Mouse (Mus musculus) CH12.LX (cell line): ENCODE measurements around the gene Alkbh3. TPM values are rescaled to one million over a fixed set of nuclear protein-coding genes. Genes with fewer than 3 reads are reported as not detected.

Experiments used
- DNase-seq: peaks from one replicate; pipeline ENCODE4 v3.0.0-alpha.2; 2013; ENCODE audit errors: extremely low read depth
- H3K27ac ChIP-seq: 2 replicates; pipeline ENCODE4 v1.5.1; 2012; ENCODE audit warnings: low read depth, mild to moderate bottlenecking, control low read depth, moderate library complexity; ENCODE audit not compliant: insufficient read depth
- H3K27me3 ChIP-seq: replicated peaks from 2 replicates; pipeline ENCODE3; 2012; ENCODE audit warnings: inconsistent platforms
- H3K36me3 ChIP-seq, 2 experiments: replicated peaks in 1 of 2; 2 replicates each; pipeline versions ENCODE3 to v1.6.1; 2012; ENCODE audit warnings: inconsistent platforms in 1 of 2, low read length in 1 of 2, mild to moderate bottlenecking in 1 of 2, mixed read lengths in 1 of 2, moderate library complexity in 1 of 2; ENCODE audit not compliant: control insufficient read depth in 1 of 2, insufficient read depth in 1 of 2
- H3K4me1 ChIP-seq, 2 experiments: 2 replicates each; pipeline ENCODE4 v1.6.1; 2012; ENCODE audit warnings: inconsistent platforms in 1 of 2, moderate library complexity in 1 of 2; ENCODE audit not compliant: insufficient read depth in 2 of 2, control insufficient read depth in 1 of 2
- H3K4me2 ChIP-seq: 2 replicates; pipeline ENCODE4 v1.6.1; 2012; ENCODE audit warnings: low read depth, mild to moderate bottlenecking, control low read depth; ENCODE audit not compliant: poor library complexity, insufficient read depth, severe bottlenecking
- H3K4me3 ChIP-seq, 3 experiments: fragments of 150-350 bp in 1 of 3; sonication (generic) in 1 of 3; replicated peaks in 1 of 3; 2 replicates each; pipeline versions ENCODE3 to v1.5.1; 2011 to 2012; ENCODE audit warnings: low read depth in 2 of 3, low read length in 2 of 3, mild to moderate bottlenecking in 2 of 3, moderate library complexity in 2 of 3, control low read depth in 1 of 3, improper control_type of control experiment in 1 of 3, inconsistent platforms in 1 of 3, mixed read lengths in 1 of 3; ENCODE audit not compliant: poor library complexity in 1 of 3
- H3K79me2 ChIP-seq: replicated peaks from 2 replicates; pipeline ENCODE4 v1.6.1; 2012; ENCODE audit warnings: mild to moderate bottlenecking, moderate library complexity; ENCODE audit not compliant: control insufficient read depth, poor library complexity, insufficient read depth, severe bottlenecking; ENCODE audit errors: extremely low read depth
- H3K9ac ChIP-seq: 2 replicates; pipeline ENCODE4 v1.6.1; 2012; ENCODE audit warnings: low read depth, mild to moderate bottlenecking, control low read depth, moderate library complexity; ENCODE audit not compliant: insufficient read depth
- H3K9me3 ChIP-seq: replicated peaks from 2 replicates; pipeline ENCODE3; 2012; ENCODE audit warnings: low read length, inconsistent platforms, mixed read lengths
- BHLHE40 ChIP-seq: IDR thresholded peaks from 2 replicates; pipeline ENCODE4 v1.6.1; 2011; ENCODE audit warnings: mild to moderate bottlenecking, low read depth, low read length, improper control_type of control experiment
- CHD2 ChIP-seq: IDR thresholded peaks from 2 replicates; pipeline ENCODE4 v1.6.1; 2011; ENCODE audit warnings: low read length, improper control_type of control experiment
- CTCF ChIP-seq, 2 experiments: IDR thresholded peaks in 1 of 2; conservative IDR thresholded peaks in 1 of 2; 2 replicates each; pipeline ENCODE4 v1.5.1; 2011 to 2012; ENCODE audit warnings: low read depth in 2 of 2, low read length in 2 of 2, improper control_type of control experiment in 1 of 2, inconsistent platforms in 1 of 2, mild to moderate bottlenecking in 1 of 2, moderate library complexity in 1 of 2
- ETS1 ChIP-seq: conservative IDR thresholded peaks from 2 replicates; pipeline ENCODE4 v1.6.1; 2012; ENCODE audit warnings: low read depth, mild to moderate bottlenecking, inconsistent platforms, low read length, improper control_type of control experiment, moderate library complexity
- GABPA ChIP-seq: IDR thresholded peaks from 2 replicates; pipeline ENCODE4 v1.6.1; 2012; ENCODE audit warnings: low read depth, low read length, improper control_type of control experiment, inconsistent platforms; ENCODE audit not compliant: insufficient replicate concordance
- HCFC1 ChIP-seq: IDR thresholded peaks from 2 replicates; pipeline ENCODE4 v1.6.1; 2012; ENCODE audit warnings: low read depth, mild to moderate bottlenecking, inconsistent platforms, low read length, improper control_type of control experiment
- KAT2A ChIP-seq: IDR thresholded peaks from 2 replicates; pipeline ENCODE4 v1.6.1; 2012; ENCODE audit warnings: low read length, improper control_type of control experiment, inconsistent platforms; ENCODE audit not compliant: insufficient replicate concordance
- MAFK ChIP-seq: IDR thresholded peaks from 2 replicates; pipeline ENCODE4 v1.6.1; 2011; ENCODE audit warnings: low read length, improper control_type of control experiment; ENCODE audit not compliant: insufficient replicate concordance
- MEF2A ChIP-seq: IDR thresholded peaks from 2 replicates; pipeline ENCODE4 v1.6.1; 2014; ENCODE audit warnings: low read depth, mild to moderate bottlenecking, inconsistent platforms, low read length, improper control_type of control experiment, borderline replicate concordance
- MXI1 ChIP-seq: IDR thresholded peaks from 2 replicates; pipeline ENCODE4 v1.6.1; 2011; ENCODE audit warnings: mild to moderate bottlenecking, low read depth, low read length, improper control_type of control experiment
- NRF1 ChIP-seq: IDR thresholded peaks from 2 replicates; pipeline ENCODE4 v1.6.1; 2014; ENCODE audit warnings: low read depth, mild to moderate bottlenecking, inconsistent platforms, low read length, improper control_type of control experiment, moderate library complexity
- PAX5 ChIP-seq: IDR thresholded peaks from 2 replicates; pipeline ENCODE4 v1.6.1; 2012; ENCODE audit warnings: low read length, inconsistent platforms, mixed read lengths
- POLR2A ChIP-seq: IDR thresholded peaks from 2 replicates; pipeline ENCODE4 v1.6.1; 2011; ENCODE audit warnings: low read depth, mild to moderate bottlenecking, improper control_type of control experiment, low read length
- RCOR1 ChIP-seq: conservative IDR thresholded peaks from 2 replicates; pipeline ENCODE4 v1.6.1; 2012; ENCODE audit warnings: low read depth, mild to moderate bottlenecking, inconsistent platforms, low read length, improper control_type of control experiment
- TCF12 ChIP-seq: IDR thresholded peaks from 2 replicates; pipeline ENCODE4 v1.6.1; 2014; ENCODE audit warnings: low read depth, mild to moderate bottlenecking, inconsistent platforms, low read length, improper control_type of control experiment
- UBTF ChIP-seq: IDR thresholded peaks from 2 replicates; pipeline ENCODE4 v1.6.1; 2012; ENCODE audit warnings: low read depth, mild to moderate bottlenecking, inconsistent platforms, low read length, improper control_type of control experiment, moderate library complexity
- ZC3H11A ChIP-seq: IDR thresholded peaks from 2 replicates; pipeline ENCODE4 v1.6.1; 2012; ENCODE audit warnings: low read depth, mild to moderate bottlenecking, inconsistent platforms, low read length, improper control_type of control experiment
- ZKSCAN1 ChIP-seq: IDR thresholded peaks from 2 replicates; pipeline ENCODE4 v1.6.1; 2012; ENCODE audit warnings: low read depth, inconsistent platforms, low read length, improper control_type of control experiment, borderline replicate concordance
- ZMIZ1 ChIP-seq: IDR thresholded peaks from 2 replicates; pipeline ENCODE4 v1.6.1; 2012; ENCODE audit warnings: low read depth, mild to moderate bottlenecking, inconsistent platforms, low read length, improper control_type of control experiment
- ZNF384 ChIP-seq: IDR thresholded peaks from 2 replicates; pipeline ENCODE4 v1.6.1; 2012; ENCODE audit warnings: low read depth, low read length, improper control_type of control experiment, inconsistent platforms
- dilution Hi-C: fragments of 300-500 bp; cut with MboI; formaldehyde crosslinking; loops from 2 replicates; pipeline ENCODE4 v1.14.3; 2020; ENCODE audit warnings: low sequenced_read_pairs; ENCODE audit not compliant: extremely low pct_unique_long_range_greater_than_20kb, extremely low pct_ligation_motif_present
- in situ Hi-C: fragments of 300-500 bp; cut with MboI; formaldehyde crosslinking; loops from 3 replicates; pipeline ENCODE4 v1.14.3; 2019; ENCODE audit warnings: low sequenced_read_pairs, low pct_ligation_motif_present, low pct_unique_long_range_greater_than_20kb, mixed read lengths
- polyA plus RNA-seq: library from polyadenylated mRNA; unstranded; fragments of >175 nt; gene quantifications from 2 replicates; pipeline ENCODE4 v1.2.1, GENCODE M21; 2012; ENCODE audit warnings: low read depth; ENCODE audit not compliant: insufficient read length
- total RNA-seq, 2 experiments: library from RNA; depleted of rRNA; stranded (reverse); fragments of 300-350 nt in 1 of 2; fragments of >200 nt in 1 of 2; gene quantifications; 2 replicates each; pipeline ENCODE4 v1.2.3; 2012 to 2014

Gene Alkbh3
- total and polyA plus RNA-seq, 3 experiments = 53.3 to 69.5 (median 57.9) TPM

- dilution Hi-C loops (no loop called here), in situ Hi-C loops (no loop called here)
- Histone ChIP-seq H3K4me3 (no peak overlapping the region), H3K27me3 (no peaks in the 10 kb centered on the region), H3K9me3 (no peaks in the 10 kb centered on the region), H3K36me3 (peaks cover 65 to 94% of the 10 kb centered on the region in 2 experiments), H3K27ac (no peak overlapping the region), H3K4me1 (no peaks in the 10 kb centered on the region), H3K79me2 (no peaks in the 10 kb centered on the region), H3K9ac (no peak overlapping the region), H3K4me2 (no peak overlapping the region)
- TF ChIP-seq MXI1 (no peak), RCOR1 (no peak), GABPA (no peak), ZC3H11A (no peak), PAX5 (no peak), HCFC1 (no peak), CTCF (conservative IDR thresholded peaks at IDR 0.05 in 1 of 2, IDR thresholded peaks at IDR 0.05 in 1 of 2; ENCODE audit: low read depth in 2 of 2, low read length in 2 of 2) (no peak), ZNF384 (no peak), ZKSCAN1 (no peak)
- DNase-seq = no peak
Observed at GRCm38 (mm10) chr2:94001918-94002317, 8.7 kb downstream of the Alkbh3 start.

- no peaks in the 10 kb centered on the region for H3K9me3 ChIP-seq
- no peak overlapping the region for H3K4me3 ChIP-seq
- no peaks in the 10 kb centered on the region for H3K79me2 ChIP-seq
- no peaks in the 10 kb centered on the region for H3K27me3 ChIP-seq
- no peak for TF ChIP-seq ZMIZ1
- TF ChIP-seq NRF1 = no peak
- TF ChIP-seq MXI1 = no peak
- TF ChIP-seq ETS1 = no peak
- no peak for TF ChIP-seq GABPA
- no peak for TF ChIP-seq TCF12
- TF ChIP-seq MEF2A = no peak
- TF ChIP-seq RCOR1 = no peak
- no peak for TF ChIP-seq MAFK
- TF ChIP-seq POLR2A = no peak
- TF ChIP-seq ZC3H11A = no peak
- TF ChIP-seq UBTF = no peak
- no peak for TF ChIP-seq KAT2A
- TF ChIP-seq BHLHE40 = no peak
- no peak for TF ChIP-seq CHD2
- H3K4me1 ChIP-seq = no peaks in the 10 kb centered on the region
- H3K9ac ChIP-seq = no peak overlapping the region
- H3K4me2 ChIP-seq = no peak overlapping the region
- dilution Hi-C loops = no loop called here
- DNase-seq = no peak
- no peak overlapping the region for H3K27ac ChIP-seq
- in situ Hi-C loops = no loop called here
- H3K36me3 ChIP-seq = peaks cover 64 to 94% of the 10 kb centered on the region in 2 experiments
Observed at GRCm38 (mm10) chr2:94001411-94001810, 9.2 kb downstream of the Alkbh3 start.
